Mouse (Mus musculus) small intestine, adult 2 months (tissue): ENCODE measurements around the gene Prrg1.

Experiments used
- CTCF ChIP-seq: fragments of 200-500 bp; IDR thresholded peaks from 2 replicates; pipeline ENCODE4 v1.5.1; 2012; ENCODE audit warnings: low read depth, mild to moderate bottlenecking, control low read depth, inconsistent platforms, low read length, moderate library complexity, mixed read lengths; ENCODE audit not compliant: insufficient replicate concordance, insufficient read length; ENCODE audit errors: extremely low read depth
- POLR2A ChIP-seq: fragments of 200-500 bp; IDR thresholded peaks from 2 replicates; pipeline ENCODE4 v1.6.1; 2012; ENCODE audit warnings: low read depth, mild to moderate bottlenecking, control low read depth, inconsistent platforms, low read length, moderate library complexity

- TF ChIP-seq CTCF (no peak), POLR2A (no peak)
Observed at GRCm38 (mm10) chrX:78518301-78518700, 65.4 kb downstream of the Prrg1 start.
